Mouse (Mus musculus) olfactory bulb, adult 2 months (tissue): Measurements from ENCODE around the gene Skor1.

Source experiments
- CTCF ChIP-seq: fragments of 200-500 bp; IDR thresholded peaks from 2 replicates; pipeline ENCODE4 v1.5.1; 2012; ENCODE audit warnings: low read depth, mild to moderate bottlenecking, low read length, moderate library complexity; ENCODE audit not compliant: insufficient read depth
- POLR2A ChIP-seq: fragments of 200-500 bp; IDR thresholded peaks from 2 replicates; pipeline ENCODE4 v1.6.1; 2012; ENCODE audit warnings: mild to moderate bottlenecking, low read depth, low read length, moderate library complexity; ENCODE audit not compliant: insufficient read depth

DNA sequence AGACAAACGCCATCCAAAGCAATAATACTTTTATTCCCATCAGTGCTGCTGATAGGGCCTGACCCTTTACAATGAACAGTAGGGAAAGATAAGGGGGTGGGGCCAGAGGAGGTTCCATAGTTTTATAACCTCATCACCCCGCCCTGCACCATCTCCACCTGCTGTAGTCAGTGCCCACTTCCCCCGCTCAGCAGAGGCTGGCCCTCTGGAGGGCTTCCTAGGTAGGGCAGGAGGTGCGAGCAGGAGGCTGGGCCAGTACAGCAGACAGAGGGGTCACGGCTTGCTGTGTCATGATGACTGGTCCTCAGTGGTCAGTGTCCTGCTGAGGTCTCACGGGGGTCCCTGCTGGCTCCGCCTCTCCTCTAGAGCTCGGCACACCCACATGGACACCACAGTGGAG is 15.0 kb upstream of the Skor1 start:
- TF ChIP-seq CTCF: no peak
- no peak for TF ChIP-seq POLR2A
